Mouse (Mus musculus): ENCODE data around the gene Pigg.

DNA sequence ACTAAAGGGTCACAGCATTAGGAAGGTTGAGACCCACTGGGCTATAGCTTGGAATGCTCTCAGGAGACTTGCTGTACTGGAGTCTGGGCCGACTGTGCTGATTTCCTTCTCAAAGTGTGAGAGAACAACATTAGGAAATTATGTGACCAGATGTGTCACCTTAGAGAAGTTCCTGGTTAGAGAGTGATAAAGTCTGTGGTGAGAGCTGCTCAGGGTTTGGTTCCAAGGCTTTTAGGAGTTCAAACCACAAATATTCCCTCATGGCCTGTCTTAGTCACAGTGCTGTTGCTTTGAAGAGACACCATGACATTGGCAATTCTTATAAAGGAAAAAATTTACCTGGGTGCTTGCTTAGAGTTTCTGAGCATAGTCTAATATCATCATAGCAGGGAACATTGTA, 63.6 kb downstream of the Pigg start:
- no peak for TF ChIP-seq CTCF (IDR thresholded peaks at IDR 0.05; ENCODE audit: insufficient read depth, low read depth, low read length)
- no peak for TF ChIP-seq POLR2A (IDR thresholded peaks at IDR 0.05; ENCODE audit: insufficient read depth, low read depth, low read length)

Data from olfactory bulb, adult 2 months (tissue).